Mouse (Mus musculus): ENCODE measurements at regions not wholly inside any gene's neighbourhood (a gene's known extent, or its start where the extent isn't known, plus 50 kb on each side); places are given as distances from the start of the nearest gene placed in this dataset.

- H3K4me3 ChIP-seq (replicated peaks in 1 of 3; ENCODE audit: low read depth in 2 of 3, low read length in 2 of 3, poor library complexity in 1 of 3) = no peak overlapping the region
- H3K79me2 ChIP-seq (replicated peaks; ENCODE audit: control insufficient read depth, extremely low read depth, insufficient read depth, poor library complexity, severe bottlenecking) = no peaks in the 10 kb centered on the region
- H3K4me1 ChIP-seq (ENCODE audit: control insufficient read depth in 1 of 2, insufficient read depth in 2 of 2) = peaks cover 0 to 10% of the 10 kb centered on the region in 2 experiments; a peak in 2 of 4 replicates
- H3K4me2 ChIP-seq (ENCODE audit: insufficient read depth, low read depth, poor library complexity, severe bottlenecking) = no peak overlapping the region
- no peaks in the 10 kb centered on the region for H3K36me3 ChIP-seq (replicated peaks in 1 of 2; ENCODE audit: control insufficient read depth in 1 of 2, insufficient read depth in 1 of 2, low read length in 1 of 2)
- DNase-seq (ENCODE audit: extremely low read depth) = no peak
- TF ChIP-seq BHLHE40 (IDR thresholded peaks at IDR 0.05; ENCODE audit: low read depth, low read length) (no peak), E2F4 (IDR thresholded peaks at IDR 0.05; ENCODE audit: insufficient replicate concordance, low read depth, low read length) (no peak), CTCF (conservative IDR thresholded peaks at IDR 0.05 in 1 of 2, IDR thresholded peaks at IDR 0.05 in 1 of 2; ENCODE audit: low read depth in 2 of 2, low read length in 2 of 2) (no peak), GABPA (IDR thresholded peaks at IDR 0.05; ENCODE audit: insufficient replicate concordance, low read depth, low read length) (no peak), MYC (IDR thresholded peaks at IDR 0.05; ENCODE audit: low read depth, low read length) (no peak), NRF1 (IDR thresholded peaks at IDR 0.05; ENCODE audit: low read depth, low read length) (no peak), MAFK (IDR thresholded peaks at IDR 0.05; ENCODE audit: insufficient replicate concordance, low read length) (no peak), SIN3A (IDR thresholded peaks at IDR 0.05; ENCODE audit: low read length) (no peak), RAD21 (IDR thresholded peaks at IDR 0.05; ENCODE audit: low read depth, low read length) (no peak), EP300 (IDR thresholded peaks at IDR 0.05; ENCODE audit: low read length) (no peak), PAX5 (IDR thresholded peaks at IDR 0.05; ENCODE audit: low read length) (no peak), ZC3H11A (IDR thresholded peaks at IDR 0.05; ENCODE audit: low read depth, low read length) (no peak), IRF4 (IDR thresholded peaks at IDR 0.05; ENCODE audit: low read depth, low read length) (no peak), CHD1 (IDR thresholded peaks at IDR 0.05; ENCODE audit: low read depth, low read length) (no peak), RCOR1 (conservative IDR thresholded peaks at IDR 0.05; ENCODE audit: low read depth, low read length) (no peak), ZKSCAN1 (IDR thresholded peaks at IDR 0.05; ENCODE audit: borderline replicate concordance, low read depth, low read length) (no peak), TBP (conservative IDR thresholded peaks at IDR 0.05; ENCODE audit: low read depth, low read length) (no peak), JUN (IDR thresholded peaks at IDR 0.05; ENCODE audit: insufficient read depth, low read depth, low read length) (no peak), SMC3 (IDR thresholded peaks at IDR 0.05; ENCODE audit: low read depth, low read length) (no peak)
- H3K9ac ChIP-seq (ENCODE audit: insufficient read depth, low read depth) = no peak overlapping the region
- H3K27me3 ChIP-seq (replicated peaks) = no peaks in the 10 kb centered on the region
- in situ Hi-C loops (cut with MboI; ENCODE audit: low pct_ligation_motif_present, low pct_unique_long_range_greater_than_20kb, low sequenced_read_pairs) (no loop called here), dilution Hi-C loops (cut with MboI; ENCODE audit: extremely low pct_ligation_motif_present, extremely low pct_unique_long_range_greater_than_20kb, low sequenced_read_pairs) (no loop called here)
- H3K27ac ChIP-seq (ENCODE audit: insufficient read depth, low read depth) = no peak overlapping the region
- no peaks in the 10 kb centered on the region for H3K9me3 ChIP-seq (replicated peaks; ENCODE audit: low read length)
Measured at GRCm38 (mm10) chr5:45105236-45105816, 305.8 kb upstream of the Ldb2 start.

- no peak for DNase-seq (ENCODE audit: extremely low read depth)
- Histone ChIP-seq H3K9me3 (replicated peaks; ENCODE audit: low read length) (no peaks in the 10 kb centered on the region), H3K4me3 (replicated peaks in 1 of 3; ENCODE audit: low read depth in 2 of 3, low read length in 2 of 3, poor library complexity in 1 of 3) (no peak overlapping the region), H3K4me1 (ENCODE audit: control insufficient read depth in 1 of 2, insufficient read depth in 2 of 2) (peaks cover 0 to 10% of the 10 kb centered on the region in 2 experiments; a peak in 2 of 4 replicates), H3K27ac (ENCODE audit: insufficient read depth, low read depth) (no peak overlapping the region), H3K27me3 (replicated peaks) (no peaks in the 10 kb centered on the region), H3K36me3 (replicated peaks in 1 of 2; ENCODE audit: control insufficient read depth in 1 of 2, insufficient read depth in 1 of 2, low read length in 1 of 2) (no peaks in the 10 kb centered on the region), H3K79me2 (replicated peaks; ENCODE audit: control insufficient read depth, extremely low read depth, insufficient read depth, poor library complexity, severe bottlenecking) (no peaks in the 10 kb centered on the region), H3K9ac (ENCODE audit: insufficient read depth, low read depth) (no peak overlapping the region), H3K4me2 (ENCODE audit: insufficient read depth, low read depth, poor library complexity, severe bottlenecking) (no peak overlapping the region)
- in situ Hi-C loops (cut with MboI; ENCODE audit: low pct_ligation_motif_present, low pct_unique_long_range_greater_than_20kb, low sequenced_read_pairs) = no loop called here
- dilution Hi-C loops (cut with MboI; ENCODE audit: extremely low pct_ligation_motif_present, extremely low pct_unique_long_range_greater_than_20kb, low sequenced_read_pairs) = no loop called here
- TF ChIP-seq RAD21 (IDR thresholded peaks at IDR 0.05; ENCODE audit: low read depth, low read length) = no peak
- TF ChIP-seq CHD2 (IDR thresholded peaks at IDR 0.05; ENCODE audit: low read length) = no peak
- no peak for TF ChIP-seq KAT2A (IDR thresholded peaks at IDR 0.05; ENCODE audit: insufficient replicate concordance, low read length)
- TF ChIP-seq TBP (conservative IDR thresholded peaks at IDR 0.05; ENCODE audit: low read depth, low read length) = no peak
- no peak for TF ChIP-seq ZKSCAN1 (IDR thresholded peaks at IDR 0.05; ENCODE audit: borderline replicate concordance, low read depth, low read length)
- TF ChIP-seq USF2 (conservative IDR thresholded peaks at IDR 0.05; ENCODE audit: low read depth, low read length) = no peak
- no peak for TF ChIP-seq ZMIZ1 (IDR thresholded peaks at IDR 0.05; ENCODE audit: low read depth, low read length)
- TF ChIP-seq GABPA (IDR thresholded peaks at IDR 0.05; ENCODE audit: insufficient replicate concordance, low read depth, low read length) = no peak
- no peak for TF ChIP-seq POLR2A (IDR thresholded peaks at IDR 0.05; ENCODE audit: low read depth, low read length)
- no peak for TF ChIP-seq SIN3A (IDR thresholded peaks at IDR 0.05; ENCODE audit: low read length)
- TF ChIP-seq NRF1 (IDR thresholded peaks at IDR 0.05; ENCODE audit: low read depth, low read length) = no peak
- TF ChIP-seq PAX5 (IDR thresholded peaks at IDR 0.05; ENCODE audit: low read length) = no peak
- TF ChIP-seq TCF12 (IDR thresholded peaks at IDR 0.05; ENCODE audit: low read depth, low read length) = no peak
- TF ChIP-seq CTCF (conservative IDR thresholded peaks at IDR 0.05 in 1 of 2, IDR thresholded peaks at IDR 0.05 in 1 of 2; ENCODE audit: low read depth in 2 of 2, low read length in 2 of 2) = no peak
- no peak for TF ChIP-seq ETS1 (conservative IDR thresholded peaks at IDR 0.05; ENCODE audit: low read depth, low read length)
- no peak for TF ChIP-seq HCFC1 (IDR thresholded peaks at IDR 0.05; ENCODE audit: low read depth, low read length)
- TF ChIP-seq MAX (IDR thresholded peaks at IDR 0.05; ENCODE audit: low read length) = no peak
- TF ChIP-seq RCOR1 (conservative IDR thresholded peaks at IDR 0.05; ENCODE audit: low read depth, low read length) = no peak
Measured at GRCm38 (mm10) chr5:45103763-45104428, 304.4 kb upstream of the Ldb2 start.
